Mouse (Mus musculus) monocyte, adult 59 days (primary cell): ENCODE data around the gene Fbxo7. TPM values are rescaled to one million over a fixed set of nuclear protein-coding genes. Genes with fewer than 3 reads are reported as not detected.

Experiments used
- total RNA-seq, 2 experiments: library from RNA; stranded (reverse); gene quantifications; one replicate each; pipeline ENCODE4 v1.2.4; 2023

Gene Fbxo7
- 10 to 100 TPM; 29.7 to 32.2 TPM for total RNA-seq

DNA sequence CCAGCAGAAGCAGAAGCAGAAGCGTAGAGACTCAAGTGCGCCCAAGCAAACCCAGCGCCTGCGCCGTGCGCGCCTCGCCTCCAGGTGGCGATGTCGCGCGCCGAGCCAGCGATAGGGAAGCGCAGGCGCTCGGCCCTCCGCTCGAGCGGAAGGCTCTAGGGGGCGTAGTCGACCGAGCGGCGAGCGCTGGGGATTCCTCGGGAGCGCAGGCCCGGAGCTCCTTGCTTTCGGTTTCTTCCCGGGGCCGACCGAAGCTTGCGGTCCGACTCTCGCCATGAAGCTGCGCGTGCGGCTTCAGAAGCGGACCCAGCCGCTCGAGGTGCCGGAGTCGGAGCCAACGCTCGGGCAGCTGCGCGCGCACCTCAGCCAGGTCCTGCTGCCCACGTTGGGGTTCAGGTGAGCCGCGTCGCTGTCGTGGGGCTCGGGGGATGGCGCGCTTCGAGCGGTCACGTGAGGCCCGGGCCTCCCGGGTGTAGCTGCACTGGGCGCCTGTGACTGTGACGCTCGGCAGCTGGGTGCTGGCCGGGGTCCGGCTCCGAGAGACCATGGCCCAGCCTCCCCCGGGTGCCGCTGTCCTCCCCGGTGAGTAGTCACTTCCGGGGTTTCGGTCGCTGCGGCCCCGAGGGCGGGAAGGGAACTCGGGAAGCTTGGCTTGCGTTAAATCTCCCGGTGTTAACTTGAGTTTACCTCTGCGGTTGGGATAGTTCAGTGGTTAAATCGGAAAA lies at the start of gene Fbxo7:
Gene Fbxo7 (plus strand): TSS at position 224 of the 725 bp plus-strand sequence.

DNA sequence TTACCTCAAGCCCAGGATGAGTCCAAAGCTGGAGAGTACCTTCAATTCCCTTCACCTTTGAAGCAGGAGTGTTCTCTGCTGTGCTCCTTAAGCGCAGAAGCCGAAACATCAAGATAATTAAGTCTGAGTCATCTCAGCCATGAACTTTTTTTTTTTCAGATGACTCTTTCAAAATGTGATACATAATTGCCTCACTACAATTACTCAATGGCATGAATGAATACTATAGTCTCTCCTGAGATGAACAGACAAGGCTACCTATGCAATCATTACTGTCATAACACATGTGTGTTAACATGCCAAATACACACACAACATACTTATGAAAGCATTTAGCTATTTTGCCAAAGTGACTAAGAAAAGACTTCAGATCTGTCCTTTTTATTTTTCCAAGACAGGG lies 10.0 kb upstream of the Fbxo7 start, which contains the start of gene Bpifc:
Gene Bpifc (minus strand): TSS at position 115 of the 400 bp plus-strand sequence.

Other genes starting within 250 kb of the Fbxo7 start
- gene Pwp1, start 192.5 kb upstream of the Fbxo7 start, total RNA-seq = 10 to 100 TPM; 13.9 to 15.2 TPM
- gene Prdm4, start 104.8 kb upstream of the Fbxo7 start, total RNA-seq = 10 to 100 TPM; 35.4 to 41.2 TPM
- not detected for gene Ascl4, start 94.3 kb upstream of the Fbxo7 start, total RNA-seq
- gene Rtcb, start 64.1 kb upstream of the Fbxo7 start, total RNA-seq = 10 to 100 TPM; 66.9 to 76.1 TPM
- gene Bpifc, start 10.1 kb upstream of the Fbxo7 start, total RNA-seq = not detected